Mouse (Mus musculus): ENCODE measurements around the gene Olfr412.

Gene Olfr412

GRCm38 (mm10) chr11:74413449-74413972 is 51.6 kb downstream of the Olfr412 start:
- DNase-seq (ENCODE audit: inconsistent age in 2 of 2, low spot score in 1 of 2) = no peak

GRCm38 (mm10) chr11:74414112-74414511 is 52.2 kb downstream of the Olfr412 start:
- DNase-seq (ENCODE audit: inconsistent age in 2 of 2, low spot score in 1 of 2) = no peak

GRCm38 (mm10) chr11:74415736-74416135 is 53.9 kb downstream of the Olfr412 start:
- no peak for DNase-seq (ENCODE audit: inconsistent age in 2 of 2, low spot score in 1 of 2)
